Mouse (Mus musculus): ENCODE measurements around the gene Bicral.

The Bicral gene

DNA sequence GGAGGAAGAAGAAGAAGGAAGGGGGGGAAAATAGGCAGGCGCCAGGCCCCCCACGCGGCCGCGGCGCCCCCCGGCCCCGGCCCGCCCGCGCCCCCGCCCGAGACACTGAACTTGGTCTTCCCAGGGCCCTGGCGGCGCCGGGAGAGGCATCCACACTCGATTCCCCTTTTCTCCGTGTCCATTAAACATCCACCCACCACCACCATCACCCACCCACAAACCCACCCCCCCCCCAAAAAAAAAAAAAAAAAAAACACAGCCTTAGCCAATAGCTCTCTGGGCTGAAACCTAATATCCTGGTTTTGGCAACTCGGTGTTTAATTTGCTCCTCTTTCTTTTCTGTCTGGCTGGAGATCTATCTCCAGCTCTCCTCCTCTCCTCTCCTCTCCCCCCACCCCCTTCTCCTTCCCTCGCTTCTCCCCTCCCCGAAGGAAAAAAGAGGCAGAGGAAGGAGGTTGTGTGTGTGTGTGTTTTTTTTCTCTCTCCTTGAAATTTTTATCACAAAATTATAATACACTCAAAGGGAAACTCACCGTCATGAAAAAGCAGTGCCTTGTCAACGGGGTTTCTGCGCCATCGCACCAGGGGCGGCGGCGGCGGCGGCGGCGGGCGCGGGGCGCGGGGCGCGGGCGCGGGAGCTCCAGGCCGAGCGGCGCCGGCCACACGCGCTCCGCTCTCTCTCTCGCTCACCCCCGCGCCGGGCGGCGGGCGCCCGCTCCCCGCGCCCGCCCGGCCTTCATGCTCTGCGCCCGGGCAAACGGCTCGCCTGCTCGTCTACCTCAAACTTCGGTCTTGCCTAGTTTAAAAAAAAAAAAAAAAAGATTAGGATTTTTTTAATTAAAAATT lies at the start of gene Bicral:
Gene Bicral (minus strand): TSS at position 580 of the 846 bp plus-strand sequence.
- peak; percentile 63 for DNase-seq

DNA sequence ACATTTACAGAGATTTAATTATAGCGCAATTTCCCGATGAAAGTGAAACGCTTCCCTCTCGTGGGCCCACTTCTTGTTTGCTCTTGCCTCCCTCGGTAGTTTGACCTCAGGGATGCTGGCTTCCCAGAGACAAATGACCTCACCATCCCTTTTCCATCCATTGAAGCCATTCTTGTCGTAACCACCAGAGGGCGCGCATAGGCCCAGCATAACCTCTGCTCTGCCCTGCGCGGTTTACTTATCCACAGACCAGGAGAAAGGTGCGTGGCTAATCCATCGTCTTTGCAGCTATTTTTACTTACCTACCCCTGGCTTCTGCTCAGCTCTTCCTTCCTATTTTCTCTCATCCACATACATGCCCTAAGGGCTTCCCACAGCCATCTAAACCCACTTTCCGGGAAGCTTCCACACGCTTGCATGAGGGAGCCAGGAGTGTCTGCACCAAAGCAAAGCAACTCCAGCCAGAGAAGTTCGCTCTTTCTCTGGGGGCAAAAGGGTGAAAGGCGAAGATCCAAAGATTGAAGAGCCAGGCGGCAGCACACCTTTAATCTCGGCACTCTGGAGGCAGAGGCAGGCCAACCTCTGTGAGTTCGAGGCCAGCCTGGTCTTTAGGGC lies 45.7 kb upstream of the Bicral start:
- peak; percentile 71 for DNase-seq

DNA sequence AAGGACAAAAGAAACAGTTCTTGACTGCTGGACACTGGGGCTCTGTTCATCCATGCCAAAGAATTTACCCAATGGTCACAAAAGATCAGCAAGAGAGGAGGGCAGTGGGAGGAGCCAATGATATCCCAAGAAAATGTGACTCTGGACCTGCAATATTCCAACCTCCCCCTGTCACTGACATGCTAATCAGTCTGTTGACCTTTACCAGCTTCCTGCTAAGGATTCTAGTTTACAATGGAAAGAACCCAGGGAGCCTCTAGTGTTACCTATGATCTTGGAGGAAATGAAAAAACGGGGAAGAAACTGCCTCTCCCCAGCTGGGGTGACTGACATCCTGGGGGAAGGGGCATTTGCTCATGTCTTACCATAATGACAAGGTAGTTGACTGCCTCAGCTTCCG lies 42.7 kb upstream of the Bicral start:
- DNase-seq: no peak

DNA sequence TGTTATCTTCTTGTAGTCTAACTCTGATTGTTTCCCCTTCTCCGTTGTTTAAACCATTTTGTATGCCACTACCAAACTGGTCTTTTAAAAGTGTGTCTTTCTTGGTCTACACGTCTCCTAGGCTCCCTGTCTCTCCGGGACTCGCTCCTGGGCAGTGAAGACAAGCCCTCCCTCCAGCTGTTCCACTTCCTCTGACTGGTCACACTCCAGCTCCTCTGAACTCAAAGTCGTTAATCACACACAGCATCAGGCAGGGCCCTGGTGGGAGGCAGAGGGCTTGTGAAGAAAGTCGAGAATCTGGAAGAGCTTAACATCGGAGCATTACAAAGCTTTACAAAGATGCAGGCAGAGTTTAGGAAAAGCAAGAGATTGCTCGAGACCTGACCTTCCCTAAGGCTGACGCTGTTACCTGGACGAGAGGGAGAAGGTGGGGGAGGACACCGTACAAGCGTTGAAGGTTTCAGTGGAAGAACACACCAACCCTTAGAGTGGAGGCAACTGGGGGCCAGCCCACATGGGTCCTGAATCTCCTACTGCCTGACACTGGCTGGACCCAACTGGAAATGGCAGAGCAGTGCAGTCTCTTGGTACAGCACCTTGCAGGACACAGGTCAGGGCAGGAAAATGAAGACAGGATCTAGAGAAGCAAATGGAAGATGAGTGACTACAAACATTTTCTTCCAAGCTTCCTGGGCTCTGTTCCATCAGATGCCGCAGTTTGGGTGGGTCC lies 39.1 kb upstream of the Bicral start:
- no peak for DNase-seq

DNA sequence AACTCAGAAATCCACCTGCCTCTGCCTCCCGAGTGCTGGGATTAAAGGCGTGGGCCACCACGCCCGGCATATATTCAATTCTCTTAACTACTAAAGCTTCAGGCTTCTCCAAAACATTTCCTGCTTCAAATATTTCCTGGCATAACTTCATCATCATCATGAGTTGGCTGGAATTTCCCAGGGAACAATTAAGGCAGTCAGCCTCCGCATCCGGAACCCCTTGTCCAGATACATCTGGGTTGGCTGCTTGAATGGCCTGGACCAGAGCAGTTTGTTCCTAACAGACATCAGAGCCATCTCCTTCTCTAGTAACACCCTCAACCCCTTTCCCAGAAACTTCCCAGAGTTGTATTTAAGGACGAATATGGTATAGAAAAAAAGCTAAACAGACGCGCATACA lies 37.1 kb upstream of the Bicral start:
- DNase-seq: no peak

DNA sequence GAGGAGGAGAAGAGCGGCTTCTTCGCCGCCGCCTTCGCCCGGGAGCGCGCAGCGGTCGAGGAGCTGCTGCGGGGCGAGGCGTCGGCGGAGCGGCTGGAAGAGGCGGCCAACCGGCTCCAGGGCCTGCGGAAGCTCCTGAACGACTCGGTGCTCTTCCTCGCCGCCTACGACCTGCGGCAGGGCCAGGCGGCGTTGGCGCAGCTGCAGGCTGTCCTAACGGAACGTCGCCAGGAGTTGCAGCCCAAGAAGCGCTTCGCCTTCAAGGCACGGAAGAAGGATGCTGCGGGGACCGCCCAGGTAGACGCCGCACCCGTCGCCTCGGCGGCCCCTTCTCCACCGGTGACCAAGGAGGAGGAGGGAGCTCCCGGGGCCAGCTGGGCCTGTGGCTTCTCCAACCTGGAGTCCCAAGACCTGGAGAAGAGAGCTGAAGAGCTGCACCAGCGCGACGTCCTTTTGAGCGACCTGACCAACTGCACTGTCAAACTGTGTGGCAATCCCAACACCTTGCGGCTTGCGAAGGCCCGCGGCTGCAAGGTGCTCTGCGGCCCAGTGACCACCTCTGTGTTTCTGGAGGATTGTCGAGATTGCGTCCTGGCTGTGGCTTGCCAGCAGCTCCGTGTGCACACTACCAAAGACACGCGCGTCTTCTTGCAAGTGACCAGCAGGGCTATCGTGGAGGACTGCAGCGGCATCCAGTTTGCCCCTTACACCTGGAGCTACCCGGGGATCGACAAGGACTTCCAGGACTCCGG lies 32.7 kb upstream of the Bicral start:
- DNase-seq: peak; percentile 38

DNA sequence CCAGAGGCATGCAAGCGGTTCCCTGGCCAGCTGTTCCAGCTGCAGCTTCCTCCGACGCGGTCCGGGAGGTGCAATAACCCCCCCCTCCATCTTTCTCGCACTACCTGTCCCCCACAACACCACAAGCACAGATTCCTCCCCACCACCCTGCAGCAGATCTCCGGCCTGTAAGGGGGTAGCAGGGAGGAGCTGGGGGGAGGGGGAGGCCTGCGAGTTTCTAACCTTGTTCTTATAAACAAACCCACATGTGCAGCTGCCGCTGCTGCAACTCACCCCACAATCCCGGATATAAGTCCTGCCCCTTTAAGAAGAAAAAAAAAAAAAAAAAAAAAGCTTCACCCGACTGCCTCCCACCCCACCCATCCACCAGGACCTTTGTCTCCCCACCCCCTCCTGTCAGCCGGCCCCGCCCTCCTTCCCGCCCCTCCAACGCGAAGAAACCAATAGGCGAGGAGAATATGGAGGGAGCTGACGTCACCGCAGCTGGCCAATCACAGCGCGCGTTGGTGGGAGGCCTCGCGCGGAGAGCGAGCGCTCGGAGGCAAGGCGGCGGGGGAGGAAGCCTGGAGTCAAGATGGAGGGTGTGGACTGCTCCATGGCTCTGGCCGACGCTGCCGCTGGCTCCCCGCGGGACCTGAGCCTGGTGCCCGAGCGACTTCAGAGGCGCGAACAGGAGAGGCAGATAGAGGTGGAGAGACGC lies 32.0 kb upstream of the Bicral start, which contains the start of gene Tbcc:
Gene Tbcc (plus strand): TSS at position 569 of the 700 bp plus-strand sequence.
- peak; percentile 98 for DNase-seq

DNA sequence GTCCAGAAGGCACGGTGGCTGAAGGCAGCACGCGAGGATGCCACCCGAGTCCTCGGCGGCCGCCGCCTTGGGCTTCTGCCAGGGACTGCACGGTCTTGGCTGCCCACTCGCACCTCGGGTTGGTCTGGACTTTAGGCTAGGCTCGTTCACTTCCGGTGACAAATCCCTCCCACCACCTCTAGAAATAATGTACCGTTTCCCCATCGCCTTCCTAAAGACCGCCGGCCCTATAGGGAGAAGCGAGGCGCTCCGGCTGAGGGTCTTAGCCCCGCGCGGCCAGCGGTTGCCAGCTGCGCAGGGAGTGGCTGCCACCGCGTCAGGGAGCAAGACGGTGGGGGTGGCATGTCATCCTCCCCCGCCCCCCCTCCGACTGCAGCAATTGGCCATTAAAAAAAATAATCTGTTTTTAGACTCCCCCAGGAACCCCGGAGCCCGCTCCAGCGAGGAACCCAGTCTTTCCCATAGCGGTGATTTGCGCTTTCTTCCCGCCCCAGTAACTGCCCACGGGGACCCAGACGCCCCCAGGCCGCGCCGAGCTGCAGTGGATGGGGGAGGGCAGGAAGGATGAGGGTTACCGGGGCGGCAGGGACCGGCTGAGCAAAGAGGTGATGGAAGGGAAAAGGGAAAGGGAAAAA lies 31.3 kb upstream of the Bicral start:
- peak; percentile 79 for DNase-seq

DNA sequence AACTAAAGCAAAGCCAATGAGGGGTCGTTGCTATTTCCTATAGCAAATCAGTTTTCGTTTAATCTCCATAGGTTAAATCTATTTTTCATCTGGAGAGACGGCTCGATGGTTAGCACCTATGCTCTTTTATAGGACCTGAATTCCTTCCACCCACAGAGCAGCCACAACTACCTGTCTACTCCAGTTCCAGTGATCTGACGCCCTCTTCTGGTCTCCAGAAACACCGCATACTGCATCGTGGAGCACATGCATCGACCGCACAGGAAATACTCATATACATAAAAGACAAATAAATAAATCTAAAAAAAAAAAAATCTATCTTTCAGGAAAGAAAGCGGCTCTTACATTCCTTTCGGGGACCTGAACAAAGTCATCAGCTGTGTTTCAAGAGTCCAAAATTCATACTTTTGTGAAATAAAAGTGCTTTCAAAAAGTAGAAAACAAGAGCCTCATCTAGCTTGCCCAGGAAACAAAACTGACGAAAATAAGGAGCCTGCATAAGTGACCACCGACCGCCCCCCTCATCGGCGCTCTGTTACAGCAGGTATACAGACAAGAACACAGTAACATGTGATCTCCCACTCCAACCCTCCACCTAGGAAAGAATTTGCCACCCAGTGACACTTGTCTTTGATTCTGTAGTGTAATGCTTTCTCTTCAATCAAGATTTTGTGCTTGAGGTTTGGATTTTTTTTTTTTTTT lies 30.4 kb upstream of the Bicral start:
- DNase-seq: no peak

DNA sequence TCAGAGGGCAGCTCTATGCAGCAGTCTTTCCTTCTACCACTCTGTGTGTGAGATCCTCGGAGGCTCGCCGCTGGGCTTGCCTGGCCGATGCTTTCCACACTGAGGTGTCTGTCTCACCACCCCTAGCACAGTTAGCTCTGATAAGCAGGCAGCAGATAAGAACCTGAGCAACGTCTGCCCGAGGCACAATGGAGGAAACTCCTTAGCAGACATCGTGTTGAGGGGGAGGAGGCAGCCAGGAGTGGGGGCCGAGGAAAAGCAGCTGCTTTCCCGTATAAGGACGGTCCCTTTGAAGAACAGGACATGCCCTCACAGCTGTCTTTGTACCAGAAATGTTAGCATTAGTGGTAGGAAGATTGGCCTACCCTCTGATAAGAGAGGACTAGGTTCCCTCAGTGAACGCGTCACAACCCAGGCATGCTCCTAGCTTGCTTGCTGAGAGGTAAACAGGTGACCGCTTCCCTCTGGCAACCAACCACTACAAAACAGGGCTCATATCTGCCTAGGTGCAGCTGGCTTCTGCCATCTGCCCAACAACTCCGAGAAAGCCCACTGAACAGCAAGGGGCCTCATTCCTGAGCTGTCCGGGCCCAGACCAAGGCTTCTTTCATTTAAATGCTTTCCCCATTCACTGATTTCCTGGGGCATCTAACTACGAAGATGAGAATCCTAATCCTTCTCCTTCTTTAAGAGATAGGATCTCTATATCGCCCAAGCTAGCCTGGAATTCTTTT lies 27.8 kb upstream of the Bicral start:
- no peak for DNase-seq

DNA sequence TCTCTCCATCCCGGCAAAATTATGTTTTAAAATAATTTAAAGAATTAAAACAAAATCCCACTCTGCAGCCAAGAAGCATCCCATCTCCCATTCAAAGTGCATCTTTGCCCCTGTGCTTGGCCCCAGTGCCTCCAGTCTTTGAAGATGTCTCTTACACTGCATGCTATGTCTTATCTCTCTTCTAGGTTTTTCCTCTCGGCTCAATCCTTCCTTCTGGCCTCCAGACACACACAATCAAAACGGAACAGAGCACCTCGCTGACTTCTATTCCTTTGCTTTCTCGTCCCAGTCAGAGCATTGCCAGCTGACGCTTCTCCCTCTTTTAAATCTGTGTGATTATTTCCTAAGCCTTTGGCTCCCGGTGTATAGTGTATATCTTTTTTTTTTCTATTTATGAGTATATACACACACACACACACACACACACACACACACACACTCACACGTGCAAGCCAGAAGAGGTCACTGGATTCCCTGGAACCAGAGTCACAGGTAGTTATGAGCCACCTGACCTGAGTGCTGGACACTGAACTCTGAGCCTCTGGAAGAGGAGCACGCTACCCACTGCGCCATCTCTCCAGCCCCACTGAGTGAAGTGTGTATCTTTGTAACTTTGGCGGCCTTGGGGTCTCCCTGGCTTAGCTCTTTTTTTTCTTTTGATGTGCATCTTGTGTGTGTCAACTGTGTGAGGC lies 27.1 kb upstream of the Bicral start:
- no peak for DNase-seq

DNA sequence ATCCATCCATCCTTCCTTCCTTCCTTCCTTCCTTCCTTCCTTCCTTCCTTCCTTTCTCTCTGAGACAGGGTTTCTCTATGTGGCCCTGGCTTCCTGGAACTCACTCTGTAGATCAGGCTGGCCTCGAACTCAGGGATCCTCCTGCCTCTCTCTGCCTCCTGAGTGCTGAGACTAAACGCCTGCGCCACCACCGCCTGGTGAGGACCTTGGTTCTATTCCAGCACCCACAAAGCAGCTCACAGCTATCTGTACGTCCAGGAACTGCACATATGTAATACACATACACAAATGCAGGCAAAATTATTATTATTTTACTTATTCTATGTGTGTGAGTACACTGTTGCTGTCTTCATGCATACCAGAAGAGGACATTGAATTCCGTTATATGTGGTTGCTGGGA lies 26.5 kb upstream of the Bicral start:
- no peak for DNase-seq

DNA sequence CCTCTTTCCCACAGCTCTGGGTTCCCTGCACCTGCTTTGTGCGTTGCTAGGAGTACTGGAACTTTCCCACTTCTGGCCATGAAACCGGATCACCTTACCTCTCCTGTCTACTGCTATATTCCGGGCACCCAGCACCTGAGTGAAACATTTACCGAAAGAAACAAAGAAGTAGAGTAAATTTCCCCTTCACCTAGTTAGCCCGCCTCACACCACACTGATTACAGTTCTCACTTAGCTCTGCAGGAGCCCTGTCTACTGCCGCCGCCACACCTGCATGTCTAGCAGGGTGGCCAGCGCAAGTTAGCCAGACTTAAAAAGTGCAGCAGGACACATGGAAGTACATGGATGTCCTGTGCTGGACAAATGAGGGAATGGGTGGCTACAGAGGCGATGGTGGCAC lies 24.8 kb upstream of the Bicral start:
- DNase-seq: no peak

DNA sequence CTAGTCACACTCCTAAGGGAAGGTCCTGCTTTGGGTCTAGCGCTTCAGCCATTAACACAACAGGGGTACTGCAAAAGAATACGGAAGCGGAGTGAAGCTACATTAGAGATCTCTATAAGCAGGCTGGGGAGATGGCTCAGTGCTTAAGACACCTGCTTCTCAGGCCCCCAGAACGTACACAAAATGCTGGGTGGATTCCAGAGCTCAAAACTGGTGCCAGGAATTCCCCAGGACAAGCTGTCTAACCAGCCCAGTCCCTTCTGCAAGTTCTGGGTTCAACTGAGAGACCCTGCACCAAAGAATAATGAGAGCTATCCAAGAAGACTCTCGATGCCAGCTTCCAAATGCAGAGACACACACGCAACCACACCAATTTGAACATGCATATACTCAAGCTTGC lies 23.4 kb upstream of the Bicral start:
- DNase-seq: no peak

DNA sequence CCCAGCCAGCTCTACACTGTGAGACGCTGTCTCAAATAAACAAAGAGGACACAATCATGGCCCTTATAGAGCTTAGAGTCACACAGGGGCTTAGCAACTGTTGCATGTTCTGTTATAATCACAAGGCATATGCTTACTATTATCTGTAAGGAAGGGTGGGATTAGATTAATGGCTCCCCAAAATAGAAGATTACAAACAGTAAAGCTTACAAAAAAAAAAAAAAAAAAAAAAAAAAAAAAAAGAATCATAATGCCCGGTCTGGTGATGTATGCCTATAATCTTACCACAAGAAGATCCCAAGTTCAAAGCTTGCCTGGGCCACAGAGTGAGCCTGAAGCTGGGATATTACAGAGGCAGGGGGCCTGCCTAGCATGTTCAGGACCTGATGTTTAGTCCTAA lies 22.0 kb upstream of the Bicral start:
- no peak for DNase-seq

DNA sequence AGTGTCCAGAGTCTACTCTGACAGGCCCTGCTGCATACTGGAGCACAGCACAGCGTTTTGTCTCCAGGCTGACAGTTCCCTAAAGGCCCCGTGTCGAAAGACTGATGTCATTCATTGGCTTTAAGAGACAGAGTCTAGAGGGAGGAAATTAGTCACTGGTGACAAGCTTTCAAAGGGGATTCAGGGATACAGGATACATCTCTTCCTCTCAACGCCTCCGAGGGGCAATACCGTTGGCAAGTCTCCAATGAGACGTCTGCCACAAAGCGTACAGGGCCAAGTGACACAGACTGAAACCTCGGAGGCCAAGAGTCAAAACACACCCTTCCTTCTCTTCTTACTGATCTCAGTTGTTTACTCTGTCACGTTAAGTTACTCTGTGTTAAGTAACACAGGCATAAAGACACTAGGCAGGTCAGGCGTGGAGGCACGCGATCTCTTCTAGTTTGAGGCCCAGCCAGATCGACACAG lies 21.6 kb upstream of the Bicral start:
- DNase-seq: no peak

DNA sequence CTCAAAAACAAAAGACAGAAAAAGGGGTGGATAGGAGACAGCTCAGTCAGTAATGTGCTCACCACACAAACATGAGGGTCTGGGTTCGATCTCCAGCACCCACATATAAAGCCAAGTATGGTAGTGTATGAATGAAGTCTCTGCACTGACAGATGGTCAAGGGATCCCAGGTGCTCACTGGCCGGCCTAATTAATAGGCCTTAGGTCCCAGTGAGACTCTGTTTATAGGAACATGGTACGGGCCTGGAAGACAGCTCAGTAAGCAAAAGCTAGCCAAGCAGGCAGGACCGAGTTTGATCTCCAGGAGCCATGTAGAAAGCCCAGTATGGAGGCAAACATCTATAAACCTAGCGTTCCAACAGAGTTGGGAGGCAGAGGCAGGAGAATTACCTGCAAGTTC lies 18.8 kb upstream of the Bicral start:
- no peak for DNase-seq

DNA sequence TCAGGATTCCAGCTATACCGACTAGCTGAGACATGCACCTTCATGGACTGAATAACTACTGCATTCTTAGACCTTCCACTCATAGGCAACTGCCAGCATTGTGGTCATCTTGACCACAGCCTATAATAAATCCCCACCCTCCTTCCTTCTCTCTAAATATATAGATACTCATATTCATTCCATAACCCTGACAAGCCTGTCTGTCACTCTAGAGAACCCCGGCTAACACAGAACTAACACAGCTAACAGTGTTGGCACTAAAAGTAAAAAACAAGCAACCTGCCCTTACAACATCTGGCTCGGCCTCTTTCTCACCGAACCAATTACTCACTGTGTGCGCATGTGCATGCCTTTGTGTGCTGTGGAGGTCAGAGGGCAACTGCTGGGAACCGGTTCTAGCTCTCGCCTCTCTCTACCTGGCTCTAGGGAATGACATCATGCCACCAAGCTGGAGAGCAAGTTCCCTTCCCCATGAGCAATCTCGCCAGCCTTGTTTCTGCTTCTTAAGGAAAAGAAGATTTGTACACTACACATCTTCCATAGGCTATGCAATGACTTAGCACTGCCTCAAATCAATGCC lies 18.2 kb upstream of the Bicral start:
- no peak for DNase-seq

DNA sequence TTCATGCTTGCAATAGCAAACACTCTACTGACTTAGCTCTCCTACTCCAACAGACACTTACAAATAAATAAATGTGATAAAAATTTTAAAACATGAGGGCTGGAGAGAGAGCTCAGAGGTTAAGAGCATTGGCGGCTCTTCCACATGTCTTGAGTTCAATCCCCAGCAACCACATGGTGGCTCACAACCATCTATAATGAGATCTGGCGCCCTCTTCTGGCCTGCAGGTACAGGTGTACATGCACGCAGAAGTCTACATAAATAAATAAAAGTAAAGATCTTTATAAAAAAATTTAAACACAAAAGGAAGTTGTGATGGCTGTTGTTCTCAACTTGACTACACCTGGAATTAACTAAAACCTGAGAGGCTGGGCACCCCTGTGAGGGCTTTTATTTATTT lies 17.3 kb upstream of the Bicral start:
- no peak for DNase-seq
